Mouse (Mus musculus) Patski (cell line): Measurements from ENCODE around the gene Mrpl45. TPM values are rescaled to one million over a fixed set of nuclear protein-coding genes. Genes with fewer than 3 reads are reported as not detected.
"Not testable (repeated sequence)": the region's sequence is repeated elsewhere in the genome, so short reads cannot be mapped to it uniquely, and the experiment has no call there.

ENCODE experiments used
- ATAC-seq: fragments of 100-300 bp; one replicate; pipeline ENCODE4 v1.8.0; 2021
- CTCF ChIA-PET: fragments of 350-600 bp; sonication (Branson Sonifier 250); formaldehyde crosslinking; loops from one replicate; lab custom pipeline; 2022; ENCODE audit warnings: inconsistent platforms; lab: Charles Lee
- POLR2A ChIA-PET: fragments of 350-600 bp; sonication (Branson Sonifier 250); formaldehyde crosslinking; loops from one replicate; lab custom pipeline; 2022; ENCODE audit warnings: antibody characterized with exemption, inconsistent platforms; lab: Charles Lee
- DNase-seq: peaks from one replicate; pipeline ENCODE4 v3.0.0-alpha.2; 2011; ENCODE audit warnings: low read depth, low spot score
- H3K27me3 ChIP-seq: fragments of 371-371 bp; one replicate; pipeline ENCODE4 v1.5.1; 2021
- CTCF ChIP-seq: fragments of 100-300 bp; IDR thresholded peaks from one replicate; pipeline ENCODE4 v1.5.1; 2021
- in situ Hi-C: fragments of 300-500 bp; cut with MboI; formaldehyde crosslinking; loops from 3 replicates; pipeline ENCODE4 v1.11.1; 2018; ENCODE audit warnings: low pct_unique_long_range_greater_than_20kb, mixed read lengths
- polyA plus RNA-seq: library from polyadenylated mRNA; unstranded; gene quantifications from one replicate; pipeline ENCODE4 v1.2.3, GENCODE M21; 2021

The Mrpl45 gene
- polyA plus RNA-seq: 43.5 TPM

DNA sequence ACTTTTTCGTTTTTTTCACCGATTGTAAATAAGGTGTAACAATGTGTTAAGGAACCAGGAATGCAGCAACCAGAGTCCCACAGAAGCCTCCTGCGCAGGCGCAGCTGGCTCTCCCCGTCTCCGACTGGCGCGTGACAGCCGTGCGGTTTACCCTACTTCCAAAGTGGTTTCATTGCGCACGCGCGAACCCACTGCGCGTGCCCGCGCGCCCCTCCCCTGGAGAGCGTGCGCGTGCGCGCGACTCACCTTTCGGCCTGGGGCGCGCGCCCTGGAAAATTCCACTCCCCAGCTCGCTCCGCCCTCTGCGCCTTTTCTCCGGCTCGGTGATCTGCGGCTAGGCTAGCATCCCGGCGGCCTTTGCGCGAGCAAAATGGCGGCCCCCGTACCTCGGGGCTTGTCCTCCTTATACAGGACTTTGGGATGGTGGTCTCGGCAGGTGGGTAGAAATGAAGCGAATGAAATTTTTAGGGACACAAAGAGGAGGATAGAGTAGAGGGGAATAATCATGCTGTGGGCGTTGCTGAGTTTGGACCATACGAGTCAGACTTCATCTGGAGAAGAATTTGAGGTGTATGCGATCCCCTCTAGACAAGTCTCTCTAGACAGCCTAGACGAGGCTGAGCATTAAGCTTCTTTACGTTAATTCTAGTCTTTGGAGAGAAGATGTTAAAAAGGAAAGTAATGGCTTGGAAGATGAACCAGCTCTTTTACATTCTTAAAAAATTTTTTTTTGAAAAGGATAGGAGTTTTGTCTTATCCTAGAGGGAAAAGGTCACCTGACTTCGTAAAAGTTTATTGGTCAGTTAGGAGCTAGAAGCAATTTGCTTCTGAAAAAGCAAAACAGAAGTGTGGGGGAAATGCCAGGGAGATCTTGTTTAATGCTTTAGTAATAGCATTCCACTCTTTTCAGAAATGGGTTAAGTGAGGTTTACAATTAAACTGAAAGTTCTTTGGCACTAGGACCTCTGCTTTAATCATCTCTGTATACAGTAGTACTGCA lies at the start of gene Mrpl45:
TSS of gene Mrpl45 (plus strand) at position 213 of the 1,000 bp plus-strand sequence.
- no peak for TF ChIP-seq CTCF
- ATAC-seq (peak; percentile 39), DNase-seq (peak; percentile 80)
- in situ Hi-C loops: loop anchor here (25.0 kb wide), 1 partner anchor 104 kb away; no protein-coding TSS in a partner anchor
- ChIA-PET CTCF (interaction anchor here (0.8 to 1.5 kb wide), 2 partner anchors 40 to 138 kb away, joined by 3 to 5 read pairs; no protein-coding TSS in a partner anchor), POLR2A (interaction anchor here (0.6 to 0.8 kb wide), 2 partner anchors 14 to 32 kb away, joined by 3 read pairs; no protein-coding TSS in a partner anchor)
- no peaks in the 10 kb centered on the region for H3K27me3 ChIP-seq

GRCm38 (mm10) chr11:97266544-97266943 lies 49.0 kb upstream of the Mrpl45 start:
- CTCF ChIA-PET, DNase-seq, H3K27me3 ChIP-seq, ATAC-seq, in situ Hi-C loops: not testable (repeated sequence)
- POLR2A ChIA-PET: interaction anchor here (0.9 kb wide), 1 partner anchor 44 kb away, joined by 3 read pairs; no protein-coding TSS in a partner anchor
- TF ChIP-seq CTCF: peak; percentile 17

DNA sequence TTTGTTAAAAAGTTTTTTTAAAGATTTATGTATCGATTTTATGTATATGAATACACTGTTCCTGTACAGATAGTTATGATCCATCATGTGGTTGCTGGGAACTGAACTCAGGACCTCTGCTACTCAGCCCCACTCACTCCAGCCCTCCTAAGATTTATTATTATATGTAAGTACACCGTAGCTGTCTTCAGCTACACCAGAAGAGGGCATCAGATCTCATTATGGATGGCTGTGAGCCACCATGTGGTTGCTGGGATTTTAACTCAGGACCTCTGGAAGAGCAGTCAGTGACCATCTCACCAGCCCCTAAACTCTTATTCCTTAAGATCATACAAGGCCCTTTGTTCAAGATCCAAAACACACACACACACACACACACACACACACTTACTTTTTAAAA lies 45.5 kb upstream of the Mrpl45 start:
- TF ChIP-seq CTCF: peak; percentile 49
- POLR2A ChIA-PET, DNase-seq, H3K27me3 ChIP-seq, in situ Hi-C loops, ATAC-seq, CTCF ChIA-PET: not testable (repeated sequence)

DNA sequence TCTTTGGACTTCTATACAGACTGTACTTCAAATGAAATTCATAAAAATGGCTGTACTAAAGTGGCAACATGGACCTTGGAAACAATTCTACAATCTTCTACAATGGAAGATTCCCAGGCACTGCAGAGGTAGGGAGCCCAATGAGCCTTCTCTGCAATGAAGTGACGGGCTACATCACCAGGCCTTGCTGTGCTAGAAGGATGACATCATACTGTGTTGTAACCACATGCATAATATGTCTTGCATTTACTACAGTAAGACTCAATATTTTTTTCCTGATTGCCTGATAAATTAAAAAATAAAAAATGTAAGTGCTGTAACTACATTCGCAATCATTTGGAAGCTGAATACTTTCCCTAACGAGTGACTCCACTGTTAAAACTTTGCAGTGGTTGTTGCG lies 42.7 kb upstream of the Mrpl45 start:
- DNase-seq (no peak), ATAC-seq (no peak)
- CTCF ChIA-PET: interaction anchor here (0.9 kb wide), 1 partner anchor 38 kb away, joined by 3 read pairs; no protein-coding TSS in a partner anchor
- no peak for TF ChIP-seq CTCF
- POLR2A ChIA-PET: interaction anchor here (0.6 kb wide), 1 partner anchor 35 kb away, joined by 3 read pairs; no protein-coding TSS in a partner anchor
- in situ Hi-C loops: no loop called here
- H3K27me3 ChIP-seq: no peaks in the 10 kb centered on the region

DNA sequence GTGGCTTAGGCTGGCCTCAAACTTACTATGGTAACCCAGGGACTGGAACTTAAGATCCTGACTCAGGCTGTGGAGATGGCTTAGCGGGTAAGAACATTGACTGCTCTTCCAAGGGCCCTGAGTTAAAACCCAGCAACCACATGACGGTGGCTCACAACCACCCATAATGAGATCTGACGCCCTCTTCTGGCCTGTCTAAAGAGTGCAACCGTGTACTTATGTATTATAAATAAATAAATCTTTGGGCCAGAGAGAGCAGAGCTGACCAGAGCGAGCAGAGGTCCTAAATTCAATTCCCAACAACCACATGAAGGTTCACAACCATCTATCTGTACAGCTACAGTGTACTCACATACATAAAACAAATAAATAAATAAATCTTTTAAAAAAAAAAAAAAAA lies 41.9 kb upstream of the Mrpl45 start:
- ChIA-PET CTCF (interaction anchor here (0.9 kb wide), 1 partner anchor 37 kb away, joined by 3 read pairs; no protein-coding TSS in a partner anchor), POLR2A (interaction anchor here (0.6 kb wide), 3 partner anchors 36 to 131 kb away, joined by 3 to 7 read pairs (median 3); no protein-coding TSS in a partner anchor)
- peak; percentile 44 for TF ChIP-seq CTCF
- no peak for DNase-seq
- H3K27me3 ChIP-seq: no peaks in the 10 kb centered on the region
- no peak for ATAC-seq
- in situ Hi-C loops: no loop called here

GRCm38 (mm10) chr11:97274947-97275346 lies 40.6 kb upstream of the Mrpl45 start:
- POLR2A ChIA-PET, DNase-seq, CTCF ChIA-PET, ATAC-seq, H3K27me3 ChIP-seq: not testable (repeated sequence)
- in situ Hi-C loops: loop anchor here (5.0 kb wide), 1 partner anchor 37 kb away; no protein-coding TSS in a partner anchor

- in situ Hi-C loops: loop anchor here (5.0 kb wide), 1 partner anchor 37 kb away; no protein-coding TSS in a partner anchor
- H3K27me3 ChIP-seq: no peaks in the 10 kb centered on the region
- DNase-seq (no peak), ATAC-seq (no peak)
- ChIA-PET POLR2A (no interaction called here), CTCF (interaction anchor here (1.7 kb wide), 1 partner anchor 40 kb away, joined by 5 read pairs; the partner anchor contains the start of gene Mrpl45)
- no peak for TF ChIP-seq CTCF
Observed at GRCm38 (mm10) chr11:97275349-97275748, 40.2 kb upstream of the Mrpl45 start.

- no peaks in the 10 kb centered on the region for H3K27me3 ChIP-seq
- in situ Hi-C loops: loop anchor here (5.0 kb wide), 1 partner anchor 36 kb away; no protein-coding TSS in a partner anchor
- no peak for ATAC-seq
- no peak for TF ChIP-seq CTCF
- ChIA-PET POLR2A (no interaction called here), CTCF (interaction anchor here (1.7 to 3.8 kb wide), 2 partner anchors 35 to 39 kb away, joined by 5 to 16 read pairs; partner anchors contain the start of gene Mrpl45)
- DNase-seq: no peak
Observed at GRCm38 (mm10) chr11:97276019-97276418, 39.5 kb upstream of the Mrpl45 start.

GRCm38 (mm10) chr11:97277166-97277565 lies 38.4 kb upstream of the Mrpl45 start:
- POLR2A ChIA-PET: interaction anchor here (0.7 kb wide), 1 partner anchor 34 kb away, joined by 3 read pairs; no protein-coding TSS in a partner anchor
- TF ChIP-seq CTCF: no peak
- ATAC-seq (no peak), DNase-seq (no peak)
- in situ Hi-C loops: loop anchor here (5.0 kb wide), 1 partner anchor 35 kb away; no protein-coding TSS in a partner anchor
- CTCF ChIA-PET: interaction anchor here (1.7 to 3.8 kb wide), 2 partner anchors 33 to 38 kb away, joined by 5 to 16 read pairs; partner anchors contain the start of gene Mrpl45
- no peaks in the 10 kb centered on the region for H3K27me3 ChIP-seq

DNA sequence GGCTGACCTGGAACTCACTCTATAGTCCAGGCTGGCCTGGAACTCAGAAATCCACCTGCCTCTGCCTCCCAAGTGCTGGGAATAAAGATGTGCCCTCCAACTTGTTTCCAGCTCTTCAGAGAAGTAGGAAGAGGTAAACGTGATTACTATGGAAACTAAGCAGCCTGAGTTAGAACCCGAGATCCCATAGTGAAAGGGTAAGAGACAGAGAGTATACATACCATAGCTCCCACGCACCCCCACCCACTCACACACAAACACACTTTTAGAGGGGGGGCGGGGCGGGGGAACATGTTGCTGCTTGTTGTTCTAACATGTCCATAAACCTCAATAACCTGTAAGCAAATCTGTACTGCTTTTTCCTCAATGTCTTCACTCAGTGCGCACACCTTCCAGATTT lies 37.1 kb upstream of the Mrpl45 start:
- in situ Hi-C loops: loop anchor here (5.0 kb wide), 1 partner anchor 34 kb away; no protein-coding TSS in a partner anchor
- no peaks in the 10 kb centered on the region for H3K27me3 ChIP-seq
- ATAC-seq (no peak), DNase-seq (no peak)
- ChIA-PET CTCF (interaction anchor here (3.8 kb wide), 1 partner anchor 32 kb away, joined by 16 read pairs; no protein-coding TSS in a partner anchor), POLR2A (interaction anchor here (0.6 to 2.3 kb wide), 2 partner anchors 22 to 32 kb away, joined by 5 to 15 read pairs; no protein-coding TSS in a partner anchor)
- no peak for TF ChIP-seq CTCF
